Mouse (Mus musculus) ovary, adult 18-20 months (tissue): ENCODE data around the gene Ttc4.
A peak's percentile ranks its signal among the peaks of the same experiment; 100 is the strongest.

ENCODE experiments used
- DNase-seq: peaks from one replicate; pipeline ENCODE4 v3.0.0; 2022; ENCODE audit warnings: low spot score, mixed read lengths

Gene Ttc4

GRCm38 (mm10) chr4:106650833-106651527 is 27.8 kb downstream of the Ttc4 start, which contains the start of gene Pars2:
Gene Pars2 (plus strand): TSS chr4:106651069.
- peak; percentile 96 for DNase-seq

- no peak for DNase-seq
Observed at GRCm38 (mm10) chr4:106647137-106647536, 31.6 kb downstream of the Ttc4 start.

- no peak for DNase-seq
Observed at GRCm38 (mm10) chr4:106645797-106646196, 32.9 kb downstream of the Ttc4 start.

- DNase-seq: no peak
Observed at GRCm38 (mm10) chr4:106644218-106644610, 34.5 kb downstream of the Ttc4 start.

GRCm38 (mm10) chr4:106643483-106644217 is 35.1 kb downstream of the Ttc4 start:
- DNase-seq: no peak

- DNase-seq: no peak
Observed at GRCm38 (mm10) chr4:106634086-106634479, 44.7 kb downstream of the Ttc4 start.

GRCm38 (mm10) chr4:106633281-106634085 is 45.3 kb downstream of the Ttc4 start:
- no peak for DNase-seq

- no peak for DNase-seq
Observed at GRCm38 (mm10) chr4:106632313-106632712, 46.4 kb downstream of the Ttc4 start.

GRCm38 (mm10) chr4:106630333-106631220 is 48.2 kb downstream of the Ttc4 start:
- DNase-seq: no peak

- no peak for DNase-seq
Observed at GRCm38 (mm10) chr4:106629374-106629773, 49.4 kb downstream of the Ttc4 start.

- DNase-seq: no peak
Observed at GRCm38 (mm10) chr4:106628650-106629360, 49.9 kb downstream of the Ttc4 start.

- no peak for DNase-seq
Observed at GRCm38 (mm10) chr4:106627809-106628208, 50.9 kb downstream of the Ttc4 start.

- no peak for DNase-seq
Observed at GRCm38 (mm10) chr4:106624271-106624670, 54.5 kb downstream of the Ttc4 start.

- DNase-seq: no peak
Observed at GRCm38 (mm10) chr4:106622712-106623111, 56.0 kb downstream of the Ttc4 start.

GRCm38 (mm10) chr4:106622030-106622493 is 56.7 kb downstream of the Ttc4 start, which contains the start of gene Ttc22:
Gene Ttc22 (plus strand): TSS chr4:106622432.
- no peak for DNase-seq

- DNase-seq: no peak
Observed at GRCm38 (mm10) chr4:106621428-106621827, 57.3 kb downstream of the Ttc4 start.

- no peak for DNase-seq
Observed at GRCm38 (mm10) chr4:106618898-106619297, 59.8 kb downstream of the Ttc4 start.

GRCm38 (mm10) chr4:106617056-106617455 is 61.7 kb downstream of the Ttc4 start, which contains the start of gene Lexm:
Gene Lexm (minus strand): TSS chr4:106617241.
- DNase-seq: no peak

GRCm38 (mm10) chr4:106615637-106616036 is 63.1 kb downstream of the Ttc4 start:
- DNase-seq: no peak

GRCm38 (mm10) chr4:106614881-106615280 is 63.9 kb downstream of the Ttc4 start:
- DNase-seq: no peak
